Mouse (Mus musculus) C2C12 (cell line): ENCODE results near the gene Hexdc.

Source experiments
- CEBPB ChIP-seq: IDR thresholded peaks from one replicate; pipeline ENCODE4 v1.6.1; 2011; ENCODE audit warnings: low read depth, mild to moderate bottlenecking, control low read depth, moderate library complexity
- CTCF ChIP-seq: IDR thresholded peaks from one replicate; pipeline ENCODE4 v1.5.1; 2011; ENCODE audit not compliant: control insufficient read depth, insufficient read depth, insufficient read length
- FOSL1 ChIP-seq: IDR thresholded peaks from one replicate; pipeline ENCODE4 v1.8.0; 2011; ENCODE audit warnings: mild to moderate bottlenecking, low read length; ENCODE audit not compliant: poor library complexity, insufficient read depth, severe bottlenecking
- MAX ChIP-seq: IDR thresholded peaks from one replicate; pipeline ENCODE4 v1.6.1; 2011; ENCODE audit warnings: mild to moderate bottlenecking, control low read depth
- USF1 ChIP-seq: IDR thresholded peaks from one replicate; pipeline ENCODE4 v1.6.1; 2011; ENCODE audit warnings: low read depth, mild to moderate bottlenecking, control low read depth, moderate library complexity

GRCm38 (mm10) chr11:121159971-121160370, 44.3 kb upstream of the Hexdc start, which contains the start of gene Uts2r:
- no peak for TF ChIP-seq CTCF
- TF ChIP-seq USF1 = no peak
- TF ChIP-seq CEBPB = no peak
- no peak for TF ChIP-seq MAX
- no peak for TF ChIP-seq FOSL1
